Mouse (Mus musculus): Measurements from ENCODE around the gene Tex13c1. TPM values are rescaled to one million over a fixed set of nuclear protein-coding genes. Genes with fewer than 3 reads are reported as not detected.

Tex13c1 gene
- not detected in 2 replicates for polyA plus RNA-seq (2014; fragmentation: Nextera tagmentation; extraction: Ambion mirVana)

GRCm38 (mm10) chrX:43590860-43591259, at the start of gene Tex13c1:
Gene Tex13c1, plus strand, starts transcription at chrX:43591160.
- WGBS, result 85% methylated on average over 3 of the region's 3 CpGs
- ATAC-seq (ENCODE audit: low FRiP score), result no peak
- no peak within 1 kb of the TSS for H3K4me3 ChIP-seq (ENCODE audit: low read depth, low read length)

More at GRCm38 (mm10) chrX:43590860-43591259, at the start of gene Tex13c1:
- Histone ChIP-seq H3K36me3 (ENCODE audit: control insufficient read depth, insufficient read depth, low read length) (no peaks in the 10 kb centered on the region), H3K9me3 (ENCODE audit: control insufficient read depth, low read length) (no peaks in the 10 kb centered on the region), H3K4me2 (replicated peaks; ENCODE audit: low read depth, low read length) (no peak within 1 kb of the TSS), H3K27ac (ENCODE audit: low read depth, low read length) (no peak within 1 kb of the TSS), H3K4me1 (replicated peaks; ENCODE audit: control insufficient read depth, insufficient read depth, low read length) (no peaks in the 10 kb centered on the region), H3K27me3 (ENCODE audit: control insufficient read depth, insufficient read depth, low read length) (no peaks in the 10 kb centered on the region), H3K9ac (ENCODE audit: low read depth, low read length) (no peak within 1 kb of the TSS)
- DNase-seq (ENCODE audit: low spot score), result no peak

Other genes with a start within 250 kb of the Tex13c1 start
- 2.1 and 2.8 TPM in 2 replicates for gene Tenm1, start 162.0 kb upstream of the Tex13c1 start, polyA plus RNA-seq (2014; fragmentation: Nextera tagmentation; extraction: Ambion mirVana)

Data from hindbrain, embryonic 11.5 days (tissue).